Mouse (Mus musculus) limb, embryonic 11.5 days (tissue): Measurements from ENCODE around the gene Tspan12. TPM values are rescaled to one million over a fixed set of nuclear protein-coding genes. Genes with fewer than 3 reads are reported as not detected.
"Not testable (repeated sequence)": the region's sequence is repeated elsewhere in the genome, so short reads cannot be mapped to it uniquely, and the experiment has no call there.

Source experiments
- ATAC-seq: fragments of 200-750 bp; cut with Nextera tagmentation; 2 replicates; pipeline ENCODE4 v1.8.0; 2017; ENCODE audit warnings: low read depth; ENCODE audit not compliant: insufficient number of reproducible peaks, low FRiP score, low TSS enrichment
- DNase-seq: peaks from one replicate; pipeline ENCODE4 v3.0.0-alpha.2; 2015; ENCODE audit warnings: low spot score
- H3K27ac ChIP-seq: fragments of 300-500 bp; sonication (generic); replicated peaks from 2 replicates; pipeline ENCODE4 v1.5.1; 2014; ENCODE audit warnings: low read depth, mild to moderate bottlenecking, low read length
- H3K27me3 ChIP-seq: fragments of 300-500 bp; sonication (generic); 2 replicates; pipeline ENCODE4 v1.6.1; 2014; ENCODE audit warnings: mild to moderate bottlenecking, low read length, mixed read lengths; ENCODE audit not compliant: control insufficient read depth, insufficient read depth
- H3K36me3 ChIP-seq: fragments of 300-500 bp; sonication (generic); 2 replicates; pipeline ENCODE4 v1.6.1; 2014; ENCODE audit warnings: mild to moderate bottlenecking, low read length, moderate library complexity, mixed read lengths; ENCODE audit not compliant: control insufficient read depth, insufficient read depth
- H3K4me1 ChIP-seq: fragments of 300-500 bp; sonication (generic); 2 replicates; pipeline ENCODE4 v1.6.1; 2014; ENCODE audit warnings: low read length, mixed read lengths; ENCODE audit not compliant: control insufficient read depth, insufficient read depth
- H3K4me2 ChIP-seq: fragments of 300-500 bp; sonication (generic); 2 replicates; pipeline ENCODE4 v1.6.1; 2014; ENCODE audit warnings: low read depth, mild to moderate bottlenecking, moderate library complexity; ENCODE audit not compliant: severe bottlenecking
- H3K4me3 ChIP-seq: fragments of 300-500 bp; sonication (generic); 2 replicates; pipeline ENCODE4 v1.5.1; 2014; ENCODE audit warnings: low read depth, low read length
- H3K9ac ChIP-seq: fragments of 300-500 bp; sonication (generic); 2 replicates; pipeline ENCODE4 v1.6.1; 2014; ENCODE audit warnings: mild to moderate bottlenecking, low read length
- H3K9me3 ChIP-seq: fragments of 300-500 bp; sonication (generic); 2 replicates; pipeline ENCODE4 v1.6.1; 2016; ENCODE audit warnings: low read length; ENCODE audit not compliant: control insufficient read depth
- WGBS: fragments of 180-500 bp; shearing (Covaris S2); extraction: QIAGEN DNeasy Blood & Tissue Kit; methylation state at CpG from one replicate; pipeline ENCODE4 v1.1.7; 2014; 5-methylcytosine and 5-hydroxymethylcytosine counted together
- polyA plus RNA-seq: library from polyadenylated mRNA; unstranded; fragments of >200 nt; fragmentation: Nextera tagmentation; extraction: Ambion mirVana; gene quantifications from 2 replicates; pipeline ENCODE4 v1.2.1, GENCODE M21; 2014

Gene Tspan12
- polyA plus RNA-seq, 1 experiment from 2014 or later, result 47.7 TPM

DNA sequence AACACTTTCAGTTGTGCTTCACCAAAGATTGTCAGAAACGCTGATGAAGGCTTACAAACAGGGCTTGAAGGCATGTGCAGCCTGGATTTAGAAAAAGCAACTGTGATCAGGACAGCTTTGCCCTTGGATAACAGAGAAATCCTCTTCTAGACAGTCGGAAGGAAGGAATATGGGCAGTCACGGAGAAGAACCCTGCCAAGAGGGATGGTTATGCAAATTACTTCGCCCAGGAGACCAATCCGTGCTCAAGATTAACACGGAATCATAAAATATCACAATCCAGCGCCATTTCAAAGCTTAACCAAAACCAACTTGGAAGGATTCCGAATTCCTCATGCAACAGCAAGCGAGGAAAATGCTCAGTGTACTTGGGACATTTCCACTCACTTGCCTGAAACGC is 55.9 kb downstream of the Tspan12 start:
- no peaks in the 10 kb centered on the region for H3K36me3 ChIP-seq
- H3K27ac ChIP-seq, result no peak overlapping the region
- no peaks in the 10 kb centered on the region for H3K4me1 ChIP-seq
- H3K4me2 ChIP-seq, result no peak overlapping the region
- H3K9me3 ChIP-seq, result no peaks in the 10 kb centered on the region; the same call in 1 of the 2 replicates
- no peaks in the 10 kb centered on the region for H3K27me3 ChIP-seq
- WGBS, result 88% methylated on average over 10 of the region's 10 CpGs
- DNase-seq (no peak), ATAC-seq (no peak)
- no peak overlapping the region for H3K4me3 ChIP-seq
- no peak overlapping the region for H3K9ac ChIP-seq

DNA sequence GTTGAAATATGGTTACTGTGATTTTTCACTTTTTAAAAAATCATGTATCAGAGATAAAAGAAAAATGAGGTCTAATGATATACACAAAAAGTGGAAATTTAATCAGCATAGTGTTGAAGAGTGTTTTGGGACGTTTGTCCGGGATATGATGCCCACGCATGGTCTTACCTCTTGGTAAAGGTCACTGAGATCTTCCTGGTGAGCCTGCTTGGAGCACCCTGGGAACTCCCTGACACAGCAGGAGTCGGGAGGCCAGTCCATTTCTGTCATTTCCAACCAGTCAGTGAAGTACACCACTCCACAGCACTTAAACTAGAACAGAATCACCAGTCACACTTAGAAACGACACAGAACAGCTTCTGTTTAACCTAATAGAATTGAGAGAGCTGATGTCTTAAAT is 56.9 kb downstream of the Tspan12 start:
- no peaks in the 10 kb centered on the region for H3K4me1 ChIP-seq
- H3K27ac ChIP-seq, result no peak overlapping the region
- no peaks in the 10 kb centered on the region for H3K36me3 ChIP-seq
- WGBS, result 82% methylated on average over 5 of the region's 5 CpGs
- no peaks in the 10 kb centered on the region for H3K9me3 ChIP-seq
- no peak overlapping the region for H3K4me2 ChIP-seq
- H3K4me3 ChIP-seq, result no peak overlapping the region
- no peak for ATAC-seq
- H3K9ac ChIP-seq, result no peak overlapping the region
- no peaks in the 10 kb centered on the region for H3K27me3 ChIP-seq
- DNase-seq, result no peak

DNA sequence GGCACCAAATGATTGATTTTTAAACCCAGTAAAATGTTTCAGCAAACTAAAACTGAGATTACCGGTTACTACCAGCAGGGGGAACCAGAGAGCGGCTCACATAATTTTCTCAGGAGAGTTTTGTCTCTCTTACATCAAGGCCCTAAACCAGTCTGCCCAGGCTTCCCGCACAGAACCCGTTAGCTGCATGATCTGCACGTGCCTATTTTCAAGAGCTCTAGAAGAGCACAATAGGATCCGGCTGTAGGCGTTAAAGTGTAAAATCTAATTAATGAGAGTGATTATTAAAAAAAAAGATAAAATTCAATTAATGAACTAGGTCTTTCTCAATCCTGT is 57.3 kb downstream of the Tspan12 start:
- H3K36me3 ChIP-seq, result no peaks in the 10 kb centered on the region
- peak; percentile 85 for DNase-seq
- no peaks in the 10 kb centered on the region for H3K9me3 ChIP-seq
- no peak overlapping the region for H3K9ac ChIP-seq
- H3K4me2 ChIP-seq, result no peak overlapping the region
- H3K4me1 ChIP-seq, result no peaks in the 10 kb centered on the region
- H3K4me3 ChIP-seq, result no peak overlapping the region
- H3K27me3 ChIP-seq, result no peaks in the 10 kb centered on the region
- WGBS, result 8% methylated on average over 7 of the region's 7 CpGs
- H3K27ac ChIP-seq, result no peak overlapping the region
- ATAC-seq, result peak; percentile 76; the same call in 1 of the 2 replicates

DNA sequence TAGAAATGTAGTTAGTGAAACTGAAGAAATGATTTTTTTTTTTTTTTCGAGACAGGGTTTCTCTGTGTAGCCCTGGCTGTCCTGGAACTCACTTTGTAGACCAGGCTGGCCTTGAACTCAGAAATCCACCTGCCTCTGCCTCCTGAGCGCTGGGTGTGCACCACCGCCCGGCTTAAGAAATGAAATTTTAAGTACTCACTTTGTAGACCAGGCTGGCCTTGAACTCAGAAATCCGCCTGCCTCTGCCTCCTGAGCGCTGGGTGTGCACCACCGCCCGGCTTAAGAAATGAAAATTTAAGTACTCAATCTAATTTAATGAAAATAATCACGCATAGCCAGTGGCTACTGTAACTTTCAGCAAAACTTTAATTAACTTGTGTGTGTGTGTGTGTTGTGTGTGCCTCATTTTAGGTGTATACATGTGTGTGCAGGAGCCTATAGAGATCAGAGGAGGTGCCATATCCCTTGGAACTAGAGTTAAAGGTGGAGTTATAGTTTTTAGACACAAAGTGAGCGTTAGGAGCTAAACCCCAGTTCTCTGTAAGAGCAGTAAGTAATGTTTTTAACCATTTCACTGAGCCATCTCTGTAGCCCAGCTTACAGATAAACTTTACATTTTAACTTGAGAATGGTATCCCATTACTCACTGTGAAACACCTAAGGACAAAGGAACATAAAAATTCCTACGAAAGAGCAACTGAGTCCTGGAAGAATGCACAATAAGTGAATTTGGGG is 57.8 kb downstream of the Tspan12 start:
- Histone ChIP-seq H3K27me3 (no peaks in the 10 kb centered on the region), H3K9me3 (no peaks in the 10 kb centered on the region), H3K27ac (no peak overlapping the region), H3K4me2 (no peak overlapping the region), H3K36me3 (no peaks in the 10 kb centered on the region), H3K9ac (no peak overlapping the region), H3K4me3 (no peak overlapping the region), H3K4me1 (no peaks in the 10 kb centered on the region)
- 83% methylated on average over 11 of the region's 11 CpGs for WGBS
- ATAC-seq, result peak; percentile 57; the same call in 1 of the 2 replicates
- no peak for DNase-seq

- Histone ChIP-seq H3K9ac (no peak overlapping the region), H3K4me2 (no peak overlapping the region), H3K4me3 (no peak overlapping the region), H3K4me1 (no peaks in the 10 kb centered on the region), H3K9me3 (no peaks in the 10 kb centered on the region), H3K27ac (no peak overlapping the region), H3K27me3 (no peaks in the 10 kb centered on the region), H3K36me3 (no peaks in the 10 kb centered on the region)
- WGBS, result 75% methylated on average over 7 of the region's 7 CpGs
- no peak for DNase-seq
- no peak for ATAC-seq
Measured at GRCm38 (mm10) chr6:21791307-21791706, 61.0 kb downstream of the Tspan12 start.

- ATAC-seq (no peak), DNase-seq (no peak)
- no peaks in the 10 kb centered on the region for H3K4me1 ChIP-seq
- no peak overlapping the region for H3K4me2 ChIP-seq
- 95% methylated on average over 4 of the region's 4 CpGs for WGBS
- H3K9me3 ChIP-seq, result no peaks in the 10 kb centered on the region
- H3K36me3 ChIP-seq, result no peaks in the 10 kb centered on the region
- no peaks in the 10 kb centered on the region for H3K27me3 ChIP-seq
- H3K27ac ChIP-seq, result no peak overlapping the region
- H3K9ac ChIP-seq, result no peak overlapping the region
- no peak overlapping the region for H3K4me3 ChIP-seq
Measured at GRCm38 (mm10) chr6:21790550-21791086, 61.7 kb downstream of the Tspan12 start.

- DNase-seq, result no peak
- WGBS, result 80% methylated on average over 2 of the region's 2 CpGs
- H3K9ac ChIP-seq, result no peak overlapping the region
Measured at GRCm38 (mm10) chr6:21790036-21790435, 62.3 kb downstream of the Tspan12 start.

GRCm38 (mm10) chr6:21789582-21789981 is 62.7 kb downstream of the Tspan12 start:
- not testable (repeated sequence) for DNase-seq, H3K27me3 ChIP-seq, ATAC-seq, H3K4me1 ChIP-seq, H3K9ac ChIP-seq, H3K4me3 ChIP-seq, H3K9me3 ChIP-seq, H3K4me2 ChIP-seq, H3K36me3 ChIP-seq, H3K27ac ChIP-seq
- 88% methylated on average over 1 of the region's 1 CpGs for WGBS

More at GRCm38 (mm10) chr6:21790036-21790435, 62.3 kb downstream of the Tspan12 start:
- ATAC-seq, result no peak
- H3K4me1 ChIP-seq, result no peaks in the 10 kb centered on the region
- H3K27me3 ChIP-seq, result no peaks in the 10 kb centered on the region
- H3K27ac ChIP-seq, result no peak overlapping the region
- H3K36me3 ChIP-seq, result no peaks in the 10 kb centered on the region
- H3K4me2 ChIP-seq, result no peak overlapping the region
- no peak overlapping the region for H3K4me3 ChIP-seq
- no peaks in the 10 kb centered on the region for H3K9me3 ChIP-seq

DNA sequence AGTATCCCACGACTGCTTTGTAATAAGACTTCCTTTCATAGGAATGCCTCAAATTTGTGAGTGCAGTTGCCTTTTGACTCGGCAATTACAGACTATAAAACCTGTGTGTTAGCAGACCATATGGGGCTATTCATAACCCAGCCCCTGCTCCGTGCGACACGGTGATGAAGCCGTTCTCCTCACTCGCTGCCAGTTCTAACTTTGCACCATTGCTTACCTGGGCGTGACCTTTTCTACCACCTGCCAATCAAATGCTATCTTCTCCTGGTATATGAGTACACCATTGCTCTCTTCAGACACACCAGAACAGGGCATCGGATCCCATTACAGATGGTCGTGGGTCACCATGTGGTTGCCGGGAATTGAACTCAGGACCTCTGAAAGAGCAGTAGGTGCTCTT is 64.6 kb downstream of the Tspan12 start:
- Histone ChIP-seq H3K4me2 (no peak overlapping the region), H3K4me3 (no peak overlapping the region), H3K27ac (no peak overlapping the region), H3K27me3 (no peaks in the 10 kb centered on the region), H3K9me3 (no peaks in the 10 kb centered on the region), H3K9ac (no peak overlapping the region), H3K36me3 (no peaks in the 10 kb centered on the region), H3K4me1 (no peaks in the 10 kb centered on the region)
- no peak for DNase-seq
- 69% methylated on average over 11 of the region's 11 CpGs for WGBS
- no peak for ATAC-seq
